Mouse (Mus musculus): ENCODE results near the gene Slc9b2.
A peak's percentile ranks its signal among the peaks of the same experiment; 100 is the strongest.

Gene Slc9b2

DNA sequence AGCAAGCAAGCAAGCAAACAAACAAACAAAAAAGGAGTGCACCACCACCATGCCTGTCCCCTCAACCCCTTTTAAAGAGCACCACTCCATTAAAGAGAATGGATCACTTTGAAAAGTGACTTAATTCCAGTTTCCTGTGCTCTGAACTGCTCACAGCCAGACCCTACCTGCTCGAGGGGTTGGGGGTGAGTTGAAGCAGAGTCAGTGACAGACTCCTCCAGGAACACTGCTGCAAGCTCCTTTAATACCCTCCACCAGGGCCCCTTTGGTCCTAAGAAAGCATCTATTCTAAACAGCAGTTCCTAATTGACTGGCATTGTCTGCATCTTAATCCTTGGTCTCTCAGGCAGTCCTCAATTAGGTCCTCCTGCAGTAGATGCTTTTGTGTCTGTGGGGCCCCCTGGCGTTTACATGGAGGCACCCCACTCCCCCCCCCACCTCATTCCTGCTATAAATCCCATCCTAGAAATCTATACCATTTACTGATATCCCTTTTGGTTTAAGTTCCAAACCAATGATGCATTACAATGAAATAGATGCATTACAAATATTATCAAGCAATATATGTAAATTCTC is 5.5 kb downstream of the Slc9b2 start:
- no peak for DNase-seq (ENCODE audit: low spot score in 2 of 2)

DNA sequence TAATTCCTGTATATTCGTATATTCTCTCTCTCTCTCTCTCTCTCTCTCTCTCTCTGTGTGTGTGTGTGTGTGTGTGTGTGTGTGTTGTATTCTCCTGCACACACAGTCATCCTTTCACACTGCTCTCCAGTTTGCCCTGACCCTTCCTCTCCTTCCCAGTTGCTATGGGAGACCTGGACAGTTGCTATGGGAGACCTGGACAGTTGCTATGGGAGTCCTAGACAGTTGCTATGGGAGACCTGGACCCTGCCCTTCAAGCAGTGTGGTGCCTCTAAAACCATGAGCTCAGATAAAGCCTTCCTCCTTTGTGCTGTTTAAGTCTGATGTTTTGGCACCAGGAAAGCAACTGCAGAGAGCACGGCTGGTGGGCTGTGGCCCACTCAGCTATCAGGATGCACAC is 6.2 kb downstream of the Slc9b2 start:
- no peak for DNase-seq (ENCODE audit: low spot score in 2 of 2)

DNA sequence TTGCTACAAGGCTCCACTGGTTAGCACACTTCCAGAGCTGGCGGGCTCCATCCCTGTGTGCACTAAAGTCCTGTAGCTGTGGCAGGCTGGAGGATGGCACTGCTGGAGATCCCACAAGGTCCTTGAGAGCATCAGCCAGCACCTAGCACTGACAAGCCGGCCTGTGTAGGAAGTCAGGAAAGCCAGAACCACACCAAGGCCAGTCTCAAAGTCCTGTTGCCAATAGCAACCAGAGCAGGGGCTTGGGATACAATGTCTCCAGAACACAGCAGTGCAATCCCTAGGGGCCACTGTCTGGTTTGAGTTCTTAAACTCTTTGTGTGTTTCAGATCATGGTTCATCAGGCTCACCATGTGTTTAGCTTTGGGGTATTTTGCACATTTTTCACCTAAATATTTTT is 7.3 kb downstream of the Slc9b2 start:
- no peak for DNase-seq (ENCODE audit: low spot score in 2 of 2)

DNA sequence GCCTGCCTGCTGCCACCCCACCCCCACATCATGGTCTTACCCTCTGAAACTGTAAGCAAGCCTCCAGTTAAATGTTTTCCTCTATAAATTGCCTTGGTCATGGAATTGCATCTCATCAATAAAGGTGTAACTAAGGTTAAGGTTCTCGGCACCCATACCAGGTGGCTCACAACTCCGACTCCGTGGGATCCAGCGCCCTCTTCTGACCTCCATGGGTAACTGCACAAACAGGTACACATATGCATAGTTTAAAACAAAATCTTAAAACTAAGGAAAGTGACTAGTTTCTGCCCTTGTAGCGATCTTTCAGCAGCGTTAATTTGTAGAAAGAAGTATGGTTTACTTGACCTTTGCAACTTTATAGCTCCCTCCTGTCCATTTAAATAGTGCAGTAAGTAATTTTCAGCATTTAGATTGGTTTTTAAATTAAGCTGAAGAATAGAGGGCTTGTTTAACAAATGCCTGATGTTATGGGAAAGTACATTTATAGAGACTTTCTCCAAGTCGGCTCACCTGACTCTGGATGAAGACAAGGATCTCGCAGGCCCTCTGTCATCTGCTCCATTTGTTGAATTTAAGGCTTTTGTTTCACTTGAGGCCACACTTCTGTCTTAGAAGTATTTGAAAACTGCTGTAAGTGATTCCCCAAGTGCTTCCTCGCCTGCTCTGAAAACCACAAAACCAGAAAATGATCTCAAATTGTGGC is 8.4 kb downstream of the Slc9b2 start:
- DNase-seq (ENCODE audit: low spot score in 2 of 2) = no peak

DNA sequence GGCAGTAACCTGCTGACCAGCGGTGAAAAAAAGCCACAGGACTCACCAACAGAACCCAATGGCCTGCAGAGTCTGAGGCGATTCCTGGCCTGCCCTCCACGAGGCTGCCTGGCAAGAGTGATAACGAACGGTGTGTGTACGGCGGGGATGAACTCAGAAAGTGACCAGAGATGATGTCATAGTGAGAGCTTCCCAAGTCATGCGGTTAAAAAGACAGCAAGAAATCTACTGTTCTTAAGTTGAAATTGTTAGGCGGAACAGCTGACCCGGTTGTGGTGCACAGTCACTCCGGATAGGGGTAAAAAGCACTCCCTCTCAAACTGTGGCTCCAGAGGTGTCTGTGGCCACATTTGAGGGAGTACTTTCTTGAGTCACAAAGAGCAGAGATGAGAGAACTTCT is 10.8 kb downstream of the Slc9b2 start:
- no peak for DNase-seq (ENCODE audit: low spot score in 2 of 2)

DNA sequence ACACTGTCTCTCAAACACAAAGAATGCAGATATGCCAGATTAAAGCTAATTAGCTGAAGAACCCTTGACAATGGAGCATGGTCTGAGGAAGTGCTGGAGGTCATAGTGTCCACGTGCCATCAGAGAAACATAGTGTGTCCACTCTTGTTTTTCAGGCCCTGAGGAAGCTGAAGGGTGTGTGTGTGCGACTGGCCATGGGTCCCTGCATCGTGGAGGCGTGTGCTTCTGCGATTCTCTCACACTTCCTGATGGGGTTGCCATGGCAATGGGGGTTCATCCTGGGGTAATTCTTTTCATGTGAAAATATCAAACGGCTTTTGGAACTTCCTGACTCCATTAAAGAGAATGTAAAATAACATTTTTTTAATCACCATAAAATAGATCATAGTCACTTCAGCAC is 16.9 kb downstream of the Slc9b2 start:
- no peak for DNase-seq (ENCODE audit: low spot score in 2 of 2)

DNA sequence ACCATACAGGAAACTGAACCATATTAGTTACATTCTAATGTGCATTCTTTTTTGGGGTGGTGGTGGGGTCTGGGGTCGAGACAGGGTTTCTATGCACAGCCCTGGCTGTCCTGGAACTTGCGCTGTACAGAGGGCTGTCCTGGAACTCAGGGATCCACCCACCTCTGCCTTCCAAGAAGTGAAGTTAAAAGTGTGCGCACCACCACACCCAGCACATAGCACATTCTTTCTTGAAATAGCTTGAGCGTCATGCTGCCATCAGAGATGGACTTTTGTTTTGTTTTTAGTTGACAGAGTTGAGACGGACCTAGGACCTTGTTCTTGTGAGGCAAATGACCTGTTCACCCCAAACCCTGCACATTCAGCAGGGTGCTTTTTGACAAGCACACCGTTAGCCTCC is 19.7 kb downstream of the Slc9b2 start:
- no peak for DNase-seq (ENCODE audit: low spot score in 2 of 2)

DNA sequence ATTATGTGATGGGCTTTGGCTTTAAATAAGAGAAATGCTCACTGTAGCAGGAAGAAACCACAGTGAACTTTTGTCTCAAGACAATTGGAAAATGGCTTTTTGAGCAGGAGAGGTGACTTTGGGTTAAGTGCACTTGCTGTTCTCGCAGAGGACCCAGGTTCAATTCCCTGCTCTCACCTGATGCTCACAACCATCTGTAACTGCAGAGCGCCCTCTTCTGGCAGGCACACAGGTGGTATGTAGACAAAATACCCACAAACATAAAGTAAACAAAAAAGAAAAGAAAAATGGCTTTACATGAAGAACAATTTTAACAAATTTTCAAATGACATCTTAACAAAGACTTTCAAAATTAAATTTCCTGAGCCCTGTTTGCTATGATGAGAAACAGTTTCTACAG is 20.1 kb downstream of the Slc9b2 start:
- DNase-seq (ENCODE audit: low spot score in 2 of 2) = no peak

DNA sequence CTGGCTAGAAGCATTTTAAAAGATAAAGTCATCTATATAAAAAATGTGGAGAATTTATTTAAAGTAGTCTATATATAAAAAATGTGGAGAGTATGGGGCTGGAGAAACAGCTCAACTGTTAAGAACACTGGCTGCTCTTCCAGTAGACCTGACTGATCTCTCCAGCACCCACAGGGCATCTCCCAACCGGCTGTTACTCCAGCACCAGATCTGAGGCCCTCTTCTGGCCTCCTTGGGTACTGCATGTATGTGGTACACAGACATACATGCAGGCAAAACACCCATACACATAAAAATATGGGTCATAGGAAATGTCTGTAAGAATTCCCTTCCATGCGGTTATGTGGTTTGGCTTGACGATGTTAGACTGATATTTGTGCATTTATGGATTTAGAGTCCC is 21.1 kb downstream of the Slc9b2 start:
- DNase-seq (ENCODE audit: low spot score in 2 of 2) = peak in 1 of 2 experiments; percentile 66

DNA sequence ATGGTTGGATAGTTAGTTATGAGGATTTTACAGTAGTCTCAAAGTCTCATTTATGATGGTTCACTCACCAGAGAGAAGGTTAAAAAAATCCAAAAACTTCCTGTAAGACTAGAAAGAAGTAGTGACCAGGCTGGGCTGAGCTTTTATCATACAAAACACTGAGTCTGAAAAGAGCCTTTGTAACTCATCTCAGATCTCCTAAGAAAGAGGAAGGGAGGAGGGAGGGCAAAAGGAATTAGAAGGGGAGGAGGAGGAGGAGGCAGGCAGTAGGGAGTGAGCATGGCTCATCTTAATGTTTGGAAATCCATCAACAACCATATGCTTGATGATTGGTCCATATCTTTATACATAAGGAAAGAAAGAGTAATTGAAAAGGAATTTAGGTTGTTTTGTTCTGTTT is 25.2 kb downstream of the Slc9b2 start:
- no peak for DNase-seq (ENCODE audit: low spot score in 2 of 2)

DNA sequence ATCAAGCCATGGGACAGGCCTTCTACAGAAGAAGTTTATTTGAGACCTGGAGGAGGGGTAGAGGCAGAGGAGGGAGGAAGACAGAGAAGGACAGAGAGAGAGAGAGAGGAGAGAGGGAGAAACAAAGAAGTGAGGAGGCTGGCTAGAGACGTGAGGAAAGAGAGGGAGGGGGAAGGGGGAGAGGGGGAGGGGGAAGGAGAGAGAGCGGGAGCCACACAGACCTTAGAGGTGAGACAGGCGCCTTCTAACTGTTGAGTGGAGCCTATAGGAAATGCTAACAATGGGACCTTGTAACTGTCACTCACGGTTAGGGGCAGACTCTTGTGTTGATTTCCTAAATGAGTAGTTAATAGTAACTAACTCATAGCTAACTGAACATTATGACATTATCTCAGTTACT is 26.3 kb downstream of the Slc9b2 start:
- DNase-seq (ENCODE audit: low spot score in 2 of 2) = no peak

DNA sequence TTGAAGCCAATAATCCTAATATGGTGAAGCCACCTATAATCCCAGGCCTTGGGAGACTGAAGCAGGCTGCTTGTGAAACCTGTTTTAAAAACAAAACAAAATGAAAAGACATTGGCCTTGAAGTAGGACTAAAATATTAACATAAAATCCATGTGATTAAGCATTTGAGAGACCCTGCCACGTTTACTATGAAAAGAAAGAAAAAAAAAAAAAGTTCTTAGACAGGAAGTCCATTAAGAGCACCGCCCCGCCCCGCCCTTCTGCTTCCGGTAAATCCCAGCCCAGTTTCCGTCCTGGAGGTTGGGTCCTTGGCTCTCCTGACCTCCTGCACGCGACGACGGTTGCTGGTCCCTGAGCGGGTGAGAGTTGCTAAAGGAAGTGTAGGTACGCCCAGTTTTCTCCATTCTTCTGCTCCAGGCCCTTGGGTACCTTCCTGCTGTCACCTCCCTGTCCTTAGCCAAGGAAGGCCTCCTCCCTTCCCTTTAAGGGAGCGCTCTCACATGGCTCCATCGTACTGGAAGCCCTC is 40.3 kb downstream of the Slc9b2 start, which contains the start of gene Slc9b1:
Gene Slc9b1 (plus strand): TSS at position 291 of the 526 bp plus-strand sequence.
- DNase-seq (ENCODE audit: low spot score in 2 of 2) = no peak

DNA sequence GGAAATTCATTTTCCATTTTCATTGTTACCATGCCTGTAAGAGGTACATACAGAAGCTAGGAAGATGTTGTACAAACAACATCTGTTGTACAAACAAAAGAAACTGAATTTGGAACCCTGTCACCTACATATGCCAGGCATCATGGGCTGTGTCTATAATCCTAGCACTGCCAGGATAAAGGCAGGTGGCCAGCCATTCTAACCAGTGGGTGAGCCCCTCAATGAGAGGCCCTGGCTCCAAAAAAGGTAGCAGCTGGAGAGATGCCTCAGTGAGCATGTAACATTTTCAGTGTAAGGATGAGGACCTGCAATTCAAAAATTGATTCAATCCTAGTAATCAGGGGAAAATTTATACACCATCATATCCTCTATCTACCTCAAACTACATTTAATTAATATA is 41.5 kb downstream of the Slc9b2 start:
- DNase-seq (ENCODE audit: low spot score in 2 of 2) = no peak

DNA sequence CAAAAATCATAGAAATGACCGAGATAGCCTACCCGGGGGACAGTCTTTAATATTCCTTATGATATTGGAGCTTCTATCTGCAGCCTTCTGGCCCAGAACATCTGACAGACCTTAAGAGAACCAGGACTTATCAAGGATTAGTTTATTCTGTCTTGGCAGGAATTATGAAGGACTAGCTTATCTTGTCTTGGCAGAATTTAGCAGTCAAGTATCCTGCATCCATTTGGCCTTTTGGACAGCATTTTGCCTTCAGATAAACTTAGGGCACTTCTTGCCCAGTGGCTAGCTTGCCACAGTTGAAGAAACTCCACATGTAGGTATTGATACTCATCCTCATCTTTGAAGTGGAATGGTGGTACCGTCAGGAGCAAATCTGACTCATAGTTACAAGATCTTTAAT is 44.4 kb downstream of the Slc9b2 start:
- DNase-seq (ENCODE audit: low spot score in 2 of 2) = no peak

DNA sequence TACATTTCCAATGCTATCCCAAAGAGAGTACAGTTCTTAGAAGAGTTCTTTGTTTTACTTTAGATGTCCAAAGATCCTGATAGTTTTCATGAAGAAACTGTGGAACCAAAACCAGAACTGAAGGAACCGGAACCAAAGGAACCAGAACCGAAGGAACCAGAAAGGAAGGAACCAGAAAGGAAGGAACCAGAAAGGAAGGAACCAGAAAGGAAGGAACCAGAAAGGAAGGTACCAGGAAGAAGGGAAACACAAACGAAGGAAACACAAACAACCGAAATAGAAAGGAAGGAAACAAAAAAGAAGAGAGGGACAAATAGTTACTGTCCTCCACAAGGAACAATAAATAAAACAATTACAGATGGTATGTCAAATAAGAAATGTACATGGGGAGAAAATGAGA is 49.9 kb downstream of the Slc9b2 start:
- no peak for DNase-seq (ENCODE audit: low spot score in 2 of 2)

DNA sequence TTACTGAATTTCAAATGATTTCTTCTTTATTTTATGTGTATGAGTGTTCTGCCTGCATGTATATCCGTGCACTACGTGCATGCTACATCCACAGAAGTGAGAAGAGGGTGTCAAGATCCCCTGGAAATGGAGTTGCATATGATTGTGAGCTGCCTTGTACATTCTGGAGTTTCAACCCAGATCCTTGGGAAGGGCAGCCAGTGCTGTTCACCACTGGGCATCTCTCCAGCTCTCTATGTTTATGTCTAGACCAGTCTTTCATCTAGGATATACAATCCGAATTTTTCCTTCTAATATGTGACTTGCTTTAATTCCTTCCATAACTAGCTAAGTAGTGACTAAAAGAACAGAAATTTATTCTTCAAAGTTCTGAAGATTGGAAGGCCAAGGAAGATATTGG is 68.3 kb downstream of the Slc9b2 start:
- no peak for DNase-seq (ENCODE audit: low spot score in 2 of 2)

DNA sequence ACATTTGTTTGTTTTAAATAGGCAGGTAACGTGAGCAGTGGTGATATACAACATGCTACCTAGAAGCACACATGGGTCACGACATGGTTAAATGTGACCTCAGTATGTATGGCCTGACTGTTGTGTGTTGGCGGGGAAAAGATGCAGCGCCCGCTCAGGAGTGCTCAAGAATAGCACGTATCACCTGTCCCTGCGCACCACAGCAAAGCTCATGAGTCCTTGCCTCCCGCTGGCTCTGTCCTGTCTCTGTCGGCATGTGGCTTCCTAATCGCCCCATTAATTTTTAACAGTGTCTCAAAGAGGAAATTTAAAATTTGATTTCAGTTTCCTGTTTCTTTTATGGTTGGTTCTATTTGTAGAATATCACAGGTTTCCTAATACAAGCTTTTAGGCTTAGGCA is 69.9 kb downstream of the Slc9b2 start:
- DNase-seq (ENCODE audit: low spot score in 2 of 2) = no peak

DNA sequence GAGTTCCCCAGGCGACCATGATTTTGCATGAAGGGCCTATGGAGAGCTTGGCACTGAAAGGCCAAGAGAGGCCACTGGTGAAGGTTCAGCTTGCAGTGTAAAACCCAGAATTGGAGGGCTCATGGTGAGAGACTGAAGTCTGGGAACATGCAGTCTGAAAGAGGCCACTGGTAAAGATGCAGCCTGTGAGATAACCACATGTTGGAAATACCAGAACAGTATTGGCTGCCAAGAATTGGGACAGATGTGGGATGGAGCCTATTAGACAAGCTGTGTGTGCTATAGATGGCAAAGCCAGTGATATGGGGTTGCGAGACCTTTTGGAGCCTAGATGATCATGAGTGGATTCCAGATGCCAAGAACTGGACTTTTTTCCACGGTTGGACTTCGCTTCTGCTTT is 72.4 kb downstream of the Slc9b2 start:
- DNase-seq (ENCODE audit: low spot score in 2 of 2) = no peak

DNA sequence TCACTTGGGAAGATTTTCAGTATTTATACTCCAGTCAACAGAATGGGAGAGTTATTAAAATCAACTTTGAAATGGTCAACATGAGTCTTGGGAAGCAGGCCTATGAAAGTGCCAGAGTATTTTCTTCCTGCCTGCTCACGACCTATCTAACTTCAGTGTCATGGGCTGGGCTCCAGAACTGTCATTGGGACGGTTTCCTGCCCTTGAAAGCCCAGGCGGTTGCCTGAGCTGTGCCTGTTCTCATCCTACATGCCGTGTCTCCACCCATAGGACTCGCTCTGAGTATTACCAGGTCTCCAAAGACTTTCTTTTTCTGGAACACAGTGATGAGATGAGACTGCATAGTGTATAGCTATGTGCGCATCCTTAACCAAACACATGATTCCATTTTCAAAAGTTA is 85.7 kb downstream of the Slc9b2 start:
- no peak for DNase-seq (ENCODE audit: low spot score in 2 of 2)

Data from urinary bladder, postnatal 4 days (tissue).